Mouse (Mus musculus) small intestine, adult 2 months (tissue): Measurements from ENCODE around the gene Tsc22d1. TPM values are rescaled to one million over a fixed set of nuclear protein-coding genes. Genes with fewer than 3 reads are reported as not detected.

Source experiments
- H3K27ac ChIP-seq: fragments of 200-500 bp; 2 replicates; pipeline ENCODE4 v1.5.1; 2012; ENCODE audit warnings: low read depth, low read length, control low read depth, inconsistent platforms; ENCODE audit not compliant: insufficient read depth
- H3K27me3 ChIP-seq: fragments of 200-500 bp; 2 replicates; pipeline ENCODE4 v1.6.1; 2012; ENCODE audit warnings: mild to moderate bottlenecking, moderate library complexity, low read length, inconsistent platforms; ENCODE audit not compliant: control insufficient read depth, insufficient read depth
- H3K36me3 ChIP-seq: fragments of 200-500 bp; 2 replicates; pipeline ENCODE4 v1.6.1; 2012; ENCODE audit warnings: mild to moderate bottlenecking, low read length, control low read depth, inconsistent platforms; ENCODE audit not compliant: control insufficient read depth, insufficient read depth
- H3K4me1 ChIP-seq: fragments of 200-500 bp; 2 replicates; pipeline ENCODE4 v1.6.1; 2012; ENCODE audit warnings: low read length, inconsistent platforms, mixed read lengths; ENCODE audit not compliant: control insufficient read depth, insufficient read depth, insufficient read length
- H3K4me3 ChIP-seq: fragments of 200-500 bp; 2 replicates; pipeline ENCODE4 v1.5.1; 2012; ENCODE audit warnings: low read depth, mild to moderate bottlenecking, control low read depth, inconsistent platforms, low read length, moderate library complexity
- CTCF ChIP-seq: fragments of 200-500 bp; IDR thresholded peaks from 2 replicates; pipeline ENCODE4 v1.5.1; 2012; ENCODE audit warnings: low read depth, mild to moderate bottlenecking, control low read depth, inconsistent platforms, low read length, moderate library complexity, mixed read lengths; ENCODE audit not compliant: insufficient replicate concordance, insufficient read length; ENCODE audit errors: extremely low read depth
- POLR2A ChIP-seq: fragments of 200-500 bp; IDR thresholded peaks from 2 replicates; pipeline ENCODE4 v1.6.1; 2012; ENCODE audit warnings: low read depth, mild to moderate bottlenecking, control low read depth, inconsistent platforms, low read length, moderate library complexity
- WGBS: fragments of 180-500 bp; shearing (Covaris S2); methylation state at CpG from one replicate; pipeline ENCODE4 v1.1.7; 2018; 5-methylcytosine and 5-hydroxymethylcytosine counted together
- polyA plus RNA-seq: library from polyadenylated mRNA; depleted of rRNA; stranded (reverse); fragments of >200 nt; gene quantifications from 2 replicates; pipeline ENCODE4 v1.2.3, GENCODE M21; 2012

Gene Tsc22d1
- polyA plus RNA-seq, 1 experiment: 254 TPM

GRCm38 (mm10) chr14:76432816-76433215 is 18.1 kb downstream of the Tsc22d1 start:
- WGBS: 90% methylated on average over 8 of the region's 8 CpGs
- TF ChIP-seq CTCF (no peak), POLR2A (no peak)
- H3K4me3 ChIP-seq: no peak overlapping the region

GRCm38 (mm10) chr14:76442160-76442559 is 27.4 kb downstream of the Tsc22d1 start:
- Histone ChIP-seq H3K36me3 (peaks cover 2% of the 10 kb centered on the region; the same call in 1 of the 2 replicates), H3K4me3 (no peak overlapping the region), H3K4me1 (no peaks in the 10 kb centered on the region), H3K27ac (no peak overlapping the region), H3K27me3 (no peaks in the 10 kb centered on the region)
- TF ChIP-seq CTCF (no peak), POLR2A (no peak)
- WGBS: 71% methylated on average over 10 of the region's 10 CpGs

More at GRCm38 (mm10) chr14:76432816-76433215, 18.1 kb downstream of the Tsc22d1 start:
- Histone ChIP-seq H3K36me3 (no peaks in the 10 kb centered on the region), H3K4me1 (no peaks in the 10 kb centered on the region; the same call in none of the 2 replicates), H3K27ac (no peak overlapping the region), H3K27me3 (no peaks in the 10 kb centered on the region)

GRCm38 (mm10) chr14:76448987-76449386 is 34.2 kb downstream of the Tsc22d1 start:
- TF ChIP-seq CTCF: no peak
- no peak for TF ChIP-seq POLR2A
- Histone ChIP-seq H3K36me3 (no peaks in the 10 kb centered on the region), H3K27me3 (no peaks in the 10 kb centered on the region), H3K27ac (no peak overlapping the region), H3K4me1 (no peaks in the 10 kb centered on the region), H3K4me3 (no peak overlapping the region)
- WGBS: 46% methylated on average over 4 of the region's 4 CpGs

GRCm38 (mm10) chr14:76451011-76451410 is 36.2 kb downstream of the Tsc22d1 start:
- WGBS: 81% methylated on average over 6 of the region's 6 CpGs
- Histone ChIP-seq H3K4me3 (no peak overlapping the region), H3K36me3 (no peaks in the 10 kb centered on the region), H3K27ac (no peak overlapping the region), H3K27me3 (no peaks in the 10 kb centered on the region), H3K4me1 (no peaks in the 10 kb centered on the region)
- TF ChIP-seq CTCF: no peak
- no peak for TF ChIP-seq POLR2A

- no peak overlapping the region for H3K4me3 ChIP-seq
- no peaks in the 10 kb centered on the region for H3K4me1 ChIP-seq
- WGBS: 85% methylated on average over 17 of the region's 17 CpGs
- no peaks in the 10 kb centered on the region for H3K36me3 ChIP-seq
- no peak for TF ChIP-seq POLR2A
- TF ChIP-seq CTCF: no peak
- no peaks in the 10 kb centered on the region for H3K27me3 ChIP-seq
- no peak overlapping the region for H3K27ac ChIP-seq
Observed at GRCm38 (mm10) chr14:76452751-76453360, 38.1 kb downstream of the Tsc22d1 start.

- H3K4me3 ChIP-seq: no peak overlapping the region
- no peaks in the 10 kb centered on the region for H3K27me3 ChIP-seq
- H3K27ac ChIP-seq: no peak overlapping the region
- 68% methylated on average over 5 of the region's 5 CpGs for WGBS
- H3K4me1 ChIP-seq: no peaks in the 10 kb centered on the region
- no peaks in the 10 kb centered on the region for H3K36me3 ChIP-seq
- TF ChIP-seq POLR2A (no peak), CTCF (no peak)
Observed at GRCm38 (mm10) chr14:76454673-76455072, 39.9 kb downstream of the Tsc22d1 start.

- no peaks in the 10 kb centered on the region for H3K4me1 ChIP-seq
- TF ChIP-seq CTCF (no peak), POLR2A (no peak)
- 77% methylated on average over 7 of the region's 7 CpGs for WGBS
Observed at GRCm38 (mm10) chr14:76455159-76455558, 40.4 kb downstream of the Tsc22d1 start.

GRCm38 (mm10) chr14:76457696-76458095 is 42.9 kb downstream of the Tsc22d1 start:
- no peaks in the 10 kb centered on the region for H3K36me3 ChIP-seq
- no peaks in the 10 kb centered on the region for H3K27me3 ChIP-seq
- H3K27ac ChIP-seq: no peak overlapping the region
- whole genome bisulfite sequencing: 93% methylated on average over 3 of the region's 3 CpGs
- no peaks in the 10 kb centered on the region for H3K4me1 ChIP-seq
- no peak for TF ChIP-seq CTCF
- TF ChIP-seq POLR2A: no peak
- H3K4me3 ChIP-seq: no peak overlapping the region

More at GRCm38 (mm10) chr14:76455159-76455558, 40.4 kb downstream of the Tsc22d1 start:
- Histone ChIP-seq H3K36me3 (no peaks in the 10 kb centered on the region), H3K4me3 (no peak overlapping the region), H3K27me3 (no peaks in the 10 kb centered on the region), H3K27ac (no peak overlapping the region)
